Mouse (Mus musculus): ENCODE measurements around the gene Cyb561a3. TPM values are rescaled to one million over a fixed set of nuclear protein-coding genes. Genes with fewer than 3 reads are reported as not detected.

Gene Cyb561a3
- 42.7 TPM for polyA plus RNA-seq (2017; shearing (Covaris generic))

DNA sequence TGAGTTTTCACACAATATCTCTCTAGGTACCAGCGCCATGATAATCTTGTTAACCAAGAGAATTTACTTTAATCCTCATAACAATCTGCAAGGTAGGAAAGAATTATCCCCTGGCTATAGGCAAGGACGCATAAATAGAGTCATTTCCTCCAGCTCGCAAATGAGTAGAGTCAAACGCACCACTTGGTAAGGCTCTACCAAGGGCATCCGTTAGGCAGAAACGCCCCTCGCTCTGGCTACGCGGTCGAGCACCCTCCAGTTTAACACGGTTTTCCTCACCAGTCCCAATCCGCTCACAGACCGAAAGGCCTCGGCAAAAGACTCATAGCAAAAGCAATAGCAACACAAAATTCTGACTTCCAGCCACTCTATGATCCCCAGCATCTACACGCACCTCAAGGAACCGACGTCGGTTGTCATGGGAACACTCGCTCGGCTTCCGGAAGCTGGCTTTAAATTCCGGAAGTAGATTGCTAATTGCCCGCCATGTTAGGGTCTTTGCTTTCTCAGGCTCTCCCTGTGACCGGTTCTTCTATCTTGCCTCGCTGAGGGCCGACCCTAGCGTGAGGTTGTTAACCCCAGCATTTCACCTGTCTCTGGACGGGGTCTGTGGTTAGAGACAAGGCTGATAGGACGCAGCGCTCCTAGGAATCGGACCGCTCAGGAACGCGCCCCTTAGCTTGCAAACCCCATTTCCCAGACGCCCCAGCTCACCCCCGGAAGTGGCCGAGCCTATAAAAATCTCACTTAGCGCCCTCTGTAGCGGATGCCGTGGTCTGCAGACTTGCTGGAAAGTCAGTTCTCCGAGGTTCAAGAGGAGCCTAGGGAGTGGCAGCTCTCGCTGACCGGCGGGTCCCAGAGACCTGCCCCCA lies at the start of gene Cyb561a3, which contains the start of gene Tmem138:
Gene Cyb561a3, plus strand, starts transcription at position 483 of the 872 bp plus-strand sequence.
Gene Tmem138, minus strand, starts transcription at position 673 of the 872 bp plus-strand sequence.

GRCm38 (mm10) chr19:10555624-10556510 lies 21.1 kb upstream of the Cyb561a3 start, which contains the start of gene Tmem216:
Gene Tmem216 (minus strand): TSS chr19:10556238.

GRCm38 (mm10) chr19:10605293-10605900 lies 28.4 kb downstream of the Cyb561a3 start, which contains the start of the genes Ddb1 and Tkfc:
Gene Ddb1 (plus strand): TSS chr19:10605327.
Gene Tkfc (minus strand): TSS chr19:10605654.

GRCm38 (mm10) chr19:10634106-10634871 lies 57.3 kb downstream of the Cyb561a3 start, which contains the start of gene Vwce:
Gene Vwce (plus strand): TSS chr19:10634213.

Other genes starting within 250 kb of the Cyb561a3 start
- 0.05 TPM for gene Syt7, start 188.1 kb upstream of the Cyb561a3 start, polyA plus RNA-seq (2017; shearing (Covaris generic))
- not detected for gene Lrrc10b, start 119.7 kb upstream of the Cyb561a3 start, polyA plus RNA-seq (2017; shearing (Covaris generic))
- 0.26 TPM for gene Ppp1r32, start 94.2 kb upstream of the Cyb561a3 start, polyA plus RNA-seq (2017; shearing (Covaris generic))
- 33.2 TPM for gene Cpsf7, start 51.9 kb upstream of the Cyb561a3 start, polyA plus RNA-seq (2017; shearing (Covaris generic))
- gene Sdhaf2, start 51.0 kb upstream of the Cyb561a3 start, polyA plus RNA-seq (2017; shearing (Covaris generic)), result 86.7 TPM
- gene Tmem216, start 20.9 kb upstream of the Cyb561a3 start, polyA plus RNA-seq (2017; shearing (Covaris generic)), result 9.6 TPM
- 19.3 TPM for gene Tmem138, start 190 bp downstream of the Cyb561a3 start, polyA plus RNA-seq (2017; shearing (Covaris generic))
- gene Ddb1, start 28.2 kb downstream of the Cyb561a3 start, polyA plus RNA-seq (2017; shearing (Covaris generic)), result 165 TPM
- gene Tkfc, start 28.5 kb downstream of the Cyb561a3 start, polyA plus RNA-seq (2017; shearing (Covaris generic)), result 9.3 TPM
- gene Vwce, start 57.0 kb downstream of the Cyb561a3 start, polyA plus RNA-seq (2017; shearing (Covaris generic)), result not detected
- gene Pga5, start 100.9 kb downstream of the Cyb561a3 start, polyA plus RNA-seq (2017; shearing (Covaris generic)), result not detected
- 24.2 TPM for gene Vps37c, start 111.6 kb downstream of the Cyb561a3 start, polyA plus RNA-seq (2017; shearing (Covaris generic))
- gene Cd5, start 161.8 kb downstream of the Cyb561a3 start, polyA plus RNA-seq (2017; shearing (Covaris generic)), result 647 TPM